Mouse (Mus musculus) cerebellum, adult (tissue): ENCODE data around the gene Tagln3.

ENCODE experiments used
- ATAC-seq: cut with Nextera tagmentation; 2 replicates; pipeline ENCODE4 v1.9.2; 2017; ENCODE audit warnings: mild to moderate bottlenecking, moderate library complexity, mixed read lengths; ENCODE audit not compliant: insufficient number of reproducible peaks, low FRiP score, low TSS enrichment

Tagln3 gene

DNA sequence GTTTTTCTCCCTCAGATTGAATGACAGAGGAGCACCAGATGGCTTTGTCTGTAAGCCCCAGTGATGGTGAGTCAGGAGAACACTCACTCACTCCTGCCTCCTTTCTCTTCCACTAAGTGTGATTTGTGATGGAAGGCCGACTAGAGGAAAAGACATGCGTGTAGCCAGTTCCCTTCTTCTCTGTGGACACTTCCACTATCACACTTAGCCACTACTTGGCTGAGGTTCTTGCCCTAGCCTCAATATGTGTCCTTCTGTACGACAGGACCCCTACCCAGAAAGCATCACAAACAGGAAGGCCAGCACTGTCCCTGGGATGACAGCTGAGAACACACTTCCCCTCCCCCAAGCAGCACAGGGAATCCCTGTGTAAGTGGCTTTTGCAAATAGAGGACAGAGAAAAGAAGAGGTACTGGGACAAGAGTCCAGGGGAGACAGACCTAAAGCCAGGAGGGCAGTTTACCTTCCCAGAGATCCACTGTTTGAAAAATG is 1.9 kb downstream of the Tagln3 start:
- ATAC-seq: 0 out of 2 replicates have a peak, but pooled peaks have one; percentile 2

DNA sequence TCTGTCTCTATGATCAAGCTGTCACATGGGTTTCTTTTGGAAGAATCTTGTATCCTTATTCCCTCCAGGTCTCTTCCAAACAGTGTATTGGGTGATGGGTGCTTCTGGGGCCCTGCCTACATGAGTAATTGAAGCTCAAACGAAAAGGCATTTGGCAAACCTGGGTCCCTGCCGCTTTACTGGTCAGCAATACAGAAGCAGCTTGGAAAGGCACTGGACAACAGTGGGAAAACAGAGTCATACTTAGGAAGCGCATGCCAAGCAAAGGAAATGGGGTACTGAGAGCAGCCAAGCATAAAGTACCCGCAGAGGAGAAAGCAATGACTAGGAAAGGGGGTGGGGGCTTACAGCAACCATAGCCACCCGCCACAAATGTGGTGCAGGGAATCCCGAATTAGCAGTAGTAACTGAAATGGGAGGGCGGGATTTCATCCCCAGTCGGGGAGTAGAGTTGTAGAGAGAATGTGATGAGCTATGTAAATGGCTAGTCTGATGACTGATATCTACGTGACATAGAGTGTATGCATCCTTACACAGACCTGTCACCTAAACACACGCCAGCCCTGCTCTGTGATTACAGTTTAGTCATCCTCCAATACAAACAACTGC is 4.3 kb downstream of the Tagln3 start:
- peak; percentile 16; the same call in 1 of the 2 replicates for ATAC-seq

DNA sequence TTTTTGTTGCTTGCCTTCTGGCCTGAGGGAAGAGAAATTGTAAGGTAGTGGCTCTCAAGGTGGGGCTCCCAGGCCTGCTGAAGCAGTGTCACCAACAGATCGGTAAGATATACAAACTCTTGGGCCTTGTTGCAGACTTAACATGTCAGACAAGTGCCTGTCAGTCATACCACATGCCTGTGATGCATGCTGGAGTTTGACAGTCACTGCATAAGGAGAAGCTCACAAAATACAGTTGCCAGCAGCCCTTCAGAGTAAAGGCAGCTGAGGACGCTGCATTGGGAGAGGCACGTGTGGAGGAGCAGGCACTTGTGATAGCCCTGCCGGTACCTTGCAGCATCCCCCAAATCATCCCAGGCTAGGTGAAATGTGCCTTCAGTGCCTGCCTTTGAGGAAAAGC is 6.1 kb downstream of the Tagln3 start:
- no peak for ATAC-seq

DNA sequence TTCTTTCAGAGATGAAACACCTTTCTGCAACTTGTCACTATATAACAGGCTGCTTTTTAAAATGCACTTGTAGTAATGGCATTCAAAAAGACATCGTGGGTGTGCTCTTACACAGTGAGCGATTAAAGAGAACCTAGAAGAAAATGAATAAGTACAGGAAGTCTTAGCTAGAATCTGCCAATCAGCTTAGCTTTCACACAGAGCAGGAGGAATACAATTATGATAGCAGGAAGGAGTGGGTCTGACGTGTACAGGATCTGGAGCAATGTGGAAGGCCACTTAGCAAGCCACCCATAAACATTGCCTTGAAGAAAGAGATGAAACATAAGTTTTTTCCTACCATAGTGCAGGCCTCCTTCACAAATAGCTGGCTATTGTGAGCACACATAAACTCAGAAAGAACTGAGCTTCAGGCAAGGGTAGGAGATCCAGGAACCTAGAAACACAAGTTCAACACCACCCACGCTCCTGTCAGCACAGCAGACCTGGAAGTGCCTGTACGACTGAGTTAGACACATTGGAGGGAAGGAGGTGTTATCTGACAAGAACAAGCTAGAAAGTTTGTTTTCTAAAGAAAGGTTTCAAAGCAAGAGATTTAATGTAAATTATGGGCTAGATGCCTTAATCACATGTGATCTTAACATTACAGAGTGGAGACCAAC is 9.8 kb downstream of the Tagln3 start:
- no peak for ATAC-seq

DNA sequence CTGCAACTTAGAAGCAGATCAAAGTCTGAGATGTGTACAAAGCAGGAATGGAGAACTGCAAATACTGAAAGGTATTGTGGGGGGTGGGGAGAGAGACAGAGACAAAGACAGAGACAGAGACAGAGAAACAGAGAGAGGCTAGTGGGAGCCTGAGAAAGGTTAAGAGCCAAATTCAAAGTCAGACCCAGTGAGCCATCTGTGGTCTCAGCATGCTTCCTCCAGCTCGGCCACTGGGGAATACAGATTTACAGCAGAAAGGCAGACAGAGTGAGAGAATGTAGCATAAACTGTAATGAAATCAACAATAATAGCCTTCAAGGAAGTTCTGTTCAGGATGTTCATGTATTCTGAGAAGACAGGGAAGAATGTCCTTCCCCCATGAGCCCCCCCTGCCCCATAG is 10.5 kb downstream of the Tagln3 start:
- ATAC-seq: 0 out of 2 replicates have a peak, but pooled peaks have one; percentile 33

DNA sequence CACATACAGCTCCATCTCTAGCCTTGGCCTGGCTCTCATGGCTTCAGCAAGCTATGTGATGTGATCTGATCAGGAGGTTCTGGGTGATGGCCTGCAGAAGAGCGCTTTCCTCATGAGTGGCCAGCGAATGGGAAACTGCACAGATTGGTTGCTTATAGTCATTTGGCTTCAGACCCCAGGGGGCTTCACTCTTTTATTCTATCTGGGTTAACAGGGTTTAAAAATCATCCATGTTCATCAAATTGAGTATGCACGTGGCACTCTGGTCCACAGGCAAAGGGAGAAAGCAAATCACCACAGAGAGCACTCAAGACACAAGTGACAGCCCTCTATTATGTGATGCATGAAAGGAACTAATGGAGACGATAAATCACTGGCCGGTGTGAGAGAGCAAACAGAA is 11.1 kb downstream of the Tagln3 start:
- ATAC-seq: no peak

DNA sequence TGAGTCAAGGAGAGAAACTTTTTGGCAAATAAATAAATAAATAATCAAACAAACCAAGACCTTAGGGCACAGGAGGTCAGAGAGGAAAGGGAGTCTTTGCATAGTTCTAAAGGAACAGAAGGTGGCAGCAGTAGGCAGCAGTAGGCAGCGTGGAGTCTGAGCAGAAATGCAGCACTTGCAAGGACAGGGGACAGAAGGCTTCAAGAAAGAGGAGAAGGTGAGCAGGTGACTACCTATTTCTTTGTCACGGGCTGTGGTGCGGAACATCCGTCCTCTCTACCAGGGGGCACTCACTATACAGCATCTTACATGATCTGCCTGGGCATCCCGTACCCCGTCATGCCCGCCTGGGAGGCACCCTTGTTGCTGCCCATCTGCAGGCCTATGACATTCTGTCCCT is 13.1 kb downstream of the Tagln3 start:
- peak; percentile 57 for ATAC-seq

DNA sequence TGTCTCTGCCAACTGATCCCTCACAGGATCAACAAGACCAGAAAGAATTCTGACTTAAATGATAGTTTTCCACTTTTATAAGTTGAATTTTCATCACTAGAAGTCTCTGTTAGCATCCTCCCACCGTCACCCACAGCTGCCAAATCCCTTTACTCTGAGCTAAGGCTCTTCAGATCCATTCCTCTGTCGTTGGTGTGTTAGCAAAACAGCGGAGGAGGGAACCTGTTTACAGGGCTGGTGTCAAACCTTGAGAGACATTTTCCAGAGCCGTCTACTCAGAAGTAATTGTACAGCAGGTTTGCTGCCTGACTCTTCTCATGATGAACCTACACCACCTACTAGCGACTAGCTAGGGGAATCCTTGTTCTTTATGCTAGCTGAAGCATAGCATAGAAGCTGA is 25.1 kb downstream of the Tagln3 start:
- no peak for ATAC-seq

DNA sequence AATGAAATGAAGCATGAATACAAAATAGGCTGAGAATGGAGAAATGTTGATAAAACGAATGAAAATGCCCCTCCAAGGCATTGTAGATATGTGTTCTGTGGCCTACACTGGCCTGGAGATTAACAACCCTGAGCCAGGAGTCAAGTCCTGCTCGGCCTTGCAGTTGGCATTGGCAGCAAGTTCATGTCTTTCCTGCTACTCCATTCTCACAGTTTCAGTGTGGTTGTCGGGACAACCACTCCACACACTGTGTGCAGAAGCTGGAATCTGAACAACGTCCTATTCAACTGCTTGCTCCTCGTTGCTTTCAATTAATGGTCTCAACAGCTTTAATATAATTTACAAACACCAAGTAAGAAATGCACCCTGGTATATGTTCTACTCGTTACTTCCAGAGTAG is 26.4 kb downstream of the Tagln3 start:
- ATAC-seq: no peak

DNA sequence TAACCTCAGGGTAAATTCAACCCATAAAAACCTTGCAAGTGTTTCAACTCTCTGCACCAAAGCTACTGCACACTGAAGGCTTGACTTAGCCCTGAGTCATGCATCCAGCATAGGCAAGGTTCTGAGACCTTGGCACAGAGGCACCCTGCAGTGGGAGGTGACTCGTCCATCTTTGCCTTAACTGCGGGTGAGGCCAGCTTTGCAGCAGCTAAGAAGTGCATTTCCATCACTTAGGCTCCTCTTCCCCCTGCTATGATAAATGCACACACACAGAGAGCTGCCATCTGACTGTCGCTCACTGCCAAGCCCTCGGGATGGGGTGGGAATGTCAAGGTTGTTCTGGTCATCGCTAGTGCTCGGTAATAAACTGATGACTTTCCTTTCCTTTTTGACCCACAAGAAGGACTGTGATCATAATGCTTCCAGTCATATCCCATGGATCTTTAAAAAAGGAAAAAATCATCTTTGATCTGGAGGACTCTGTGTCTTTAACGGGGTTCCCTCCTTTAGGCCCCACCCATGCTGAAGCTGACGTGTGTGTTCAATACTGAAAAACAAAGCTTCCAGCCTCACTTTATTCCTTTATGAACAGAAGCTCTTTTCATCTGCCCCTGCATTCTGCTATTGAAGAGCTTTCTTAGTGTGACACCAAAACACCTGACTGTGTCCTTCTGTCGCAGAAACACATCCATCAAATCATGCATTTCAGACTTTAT is 28.8 kb downstream of the Tagln3 start:
- peak; percentile 92 for ATAC-seq

DNA sequence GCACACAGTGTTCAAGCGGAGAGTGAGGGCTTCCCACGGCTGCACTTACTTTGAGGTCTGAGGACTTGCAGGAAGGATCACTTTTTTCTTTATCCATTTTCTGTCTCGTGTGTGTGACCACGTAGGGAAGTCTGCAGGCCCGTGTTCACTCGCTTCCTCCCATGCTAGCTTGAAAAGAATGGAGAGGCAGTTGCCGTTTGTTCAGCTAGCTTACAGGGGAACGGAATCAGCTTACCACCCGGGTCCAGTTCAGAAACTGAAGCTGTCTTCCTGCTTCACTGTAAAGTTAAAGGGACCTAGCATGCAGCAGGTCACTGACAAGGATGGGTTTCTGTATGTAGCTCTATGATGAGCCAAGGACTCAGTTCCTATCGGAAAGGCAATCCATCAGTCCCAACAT is 30.9 kb downstream of the Tagln3 start, which contains the start of gene Tmprss7:
TSS of gene Tmprss7 (minus strand) at position 101 of the 400 bp plus-strand sequence.
- ATAC-seq: no peak

DNA sequence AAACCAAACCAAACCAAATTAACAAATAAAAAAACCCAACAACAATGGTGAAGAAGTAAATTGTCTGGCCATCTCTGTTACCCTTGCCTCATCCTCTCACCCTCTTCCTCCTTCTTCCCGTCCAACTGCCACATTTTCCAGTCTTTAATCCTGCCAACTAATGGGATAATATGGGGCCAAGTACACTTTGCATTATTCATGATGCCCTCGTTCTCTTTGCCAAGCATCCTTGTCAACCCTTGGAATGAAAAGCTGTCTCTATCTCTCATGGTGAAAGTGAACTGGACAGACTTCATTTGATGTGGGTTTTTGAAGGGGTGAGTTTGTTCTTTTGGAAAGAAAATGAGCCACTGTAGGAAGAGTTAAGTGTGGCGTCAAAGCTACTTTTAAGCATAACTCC is 31.6 kb downstream of the Tagln3 start:
- no peak for ATAC-seq

DNA sequence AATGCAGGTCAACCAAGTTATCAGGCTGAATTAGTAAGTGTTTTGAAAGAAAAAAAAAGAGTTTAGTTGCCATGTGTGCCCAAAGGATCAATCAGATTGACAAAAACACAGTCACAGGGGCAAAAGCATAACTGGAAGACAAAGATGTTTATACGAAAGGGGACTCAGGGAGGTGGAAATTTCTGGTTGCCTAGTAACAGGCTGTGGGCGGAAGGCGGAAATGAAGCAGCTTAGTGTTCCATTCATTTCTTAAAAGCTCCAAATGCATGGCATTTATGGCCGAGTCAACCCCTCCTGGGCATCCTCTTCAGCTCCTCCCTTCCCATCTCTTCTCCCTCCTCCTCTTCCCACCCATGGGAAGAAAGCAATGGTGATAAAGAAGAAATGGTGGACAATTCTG is 34.2 kb downstream of the Tagln3 start:
- ATAC-seq: no peak

DNA sequence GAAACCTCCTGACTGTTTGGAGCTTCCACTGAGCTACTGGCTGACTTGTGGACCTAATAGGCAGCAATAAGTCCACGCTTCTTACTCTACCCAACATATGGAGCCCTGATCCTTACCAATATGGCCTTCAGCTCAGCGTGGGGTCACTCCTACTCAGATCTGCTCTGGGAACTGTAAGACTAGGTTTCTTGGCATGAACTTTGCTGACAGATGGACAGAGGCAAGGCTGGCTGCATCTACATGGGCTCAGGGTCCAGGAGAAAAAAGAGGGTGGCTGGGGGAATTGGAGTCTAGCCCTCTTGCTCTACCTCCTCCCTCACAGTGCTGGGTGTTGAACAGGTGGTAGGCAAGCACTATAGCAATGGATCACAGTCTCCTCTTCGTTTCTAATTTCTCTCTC is 37.6 kb downstream of the Tagln3 start:
- peak; percentile 91 for ATAC-seq

DNA sequence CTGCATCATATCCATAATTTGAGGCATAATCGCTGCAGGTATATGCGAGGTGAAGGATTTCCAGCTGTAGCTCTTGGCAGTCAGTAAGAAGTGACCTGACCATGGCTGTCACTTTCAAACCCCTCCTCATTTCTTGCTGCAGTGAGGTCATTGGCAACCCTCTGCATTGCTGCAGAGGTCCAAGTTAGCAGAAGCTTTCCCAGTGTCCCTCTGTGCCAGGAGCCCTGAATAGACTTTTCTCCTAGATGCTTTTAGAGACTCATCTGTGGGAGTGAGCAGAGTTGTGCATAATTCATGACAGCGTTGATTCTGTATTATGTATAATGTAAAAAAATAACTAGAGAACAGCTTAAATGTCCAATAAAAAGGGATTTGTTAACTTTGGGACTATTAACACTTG is 39.1 kb downstream of the Tagln3 start:
- ATAC-seq: no peak

DNA sequence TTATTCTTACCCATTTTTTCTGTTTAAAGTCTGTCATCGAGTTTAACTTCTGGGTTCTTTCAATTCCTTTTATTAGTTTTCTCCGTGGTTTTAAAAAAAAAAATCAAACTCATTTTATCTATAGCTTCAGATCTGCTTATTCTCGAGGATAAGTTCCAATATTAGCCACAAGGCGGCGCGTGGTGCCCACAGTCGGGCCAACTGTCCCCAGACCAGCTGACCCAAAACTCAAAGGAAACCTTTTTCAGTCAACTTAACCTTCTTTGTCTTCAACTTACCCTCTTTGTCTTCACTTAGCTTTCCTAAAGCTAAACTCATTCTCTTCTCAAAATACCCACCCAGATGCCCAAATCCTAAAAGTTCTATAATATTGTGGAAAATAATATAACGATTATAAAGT is 39.6 kb downstream of the Tagln3 start:
- no peak for ATAC-seq

DNA sequence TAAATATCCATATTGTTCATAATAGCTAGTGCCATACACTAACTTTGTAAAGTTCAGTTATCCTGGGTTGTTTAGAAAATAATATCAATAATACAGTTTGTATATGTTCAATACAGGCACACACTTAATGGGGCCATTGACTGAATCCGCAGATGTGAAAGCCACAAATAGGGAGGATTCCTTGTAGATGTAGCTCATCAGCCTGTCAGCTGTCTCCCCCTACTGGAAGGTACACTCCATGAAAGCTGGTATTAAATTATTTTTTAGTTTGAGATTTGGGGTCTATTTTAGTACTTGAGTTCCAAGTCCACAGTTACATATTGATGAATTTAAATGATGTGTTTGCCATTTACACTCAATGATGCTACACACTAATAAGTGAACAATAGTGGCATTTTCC is 47.9 kb downstream of the Tagln3 start:
- no peak for ATAC-seq

DNA sequence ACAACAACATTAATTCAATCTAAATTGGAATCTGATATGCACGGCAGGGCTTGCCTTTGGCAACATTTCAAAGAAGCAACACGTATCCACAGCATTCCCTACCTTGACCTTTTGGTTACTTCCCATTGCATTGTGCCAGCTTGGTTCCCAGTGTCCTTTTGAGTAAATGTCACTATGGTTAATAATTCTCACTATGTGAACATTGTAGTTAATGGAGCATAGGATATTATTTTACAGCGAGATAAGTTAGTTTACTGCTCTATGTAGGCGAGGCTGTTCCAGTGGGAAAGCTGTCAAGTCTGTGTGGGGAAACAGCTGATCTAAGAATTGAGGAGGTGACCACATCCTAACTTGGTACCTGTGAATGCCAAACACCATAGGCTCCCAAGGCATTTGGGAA is 54.4 kb downstream of the Tagln3 start:
- no peak for ATAC-seq

DNA sequence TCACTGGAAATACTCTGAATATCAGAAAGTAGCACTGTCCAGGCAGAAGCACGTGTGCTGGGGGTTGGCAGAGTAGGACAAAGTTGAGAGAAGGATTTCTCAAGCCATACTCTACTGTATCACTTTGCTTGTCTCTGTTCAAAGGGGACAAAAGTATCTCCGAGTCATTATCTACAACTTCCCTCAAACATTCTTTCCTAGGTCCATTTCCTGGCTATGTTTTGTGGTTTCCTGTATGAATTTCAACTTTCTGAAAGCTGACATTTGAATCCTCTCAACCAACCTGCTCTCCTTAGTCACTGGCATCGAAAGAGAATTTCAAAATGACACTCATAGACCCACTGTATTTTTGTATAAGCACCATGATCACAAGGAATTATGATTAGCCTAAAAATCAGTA is 56.2 kb downstream of the Tagln3 start:
- no peak for ATAC-seq

DNA sequence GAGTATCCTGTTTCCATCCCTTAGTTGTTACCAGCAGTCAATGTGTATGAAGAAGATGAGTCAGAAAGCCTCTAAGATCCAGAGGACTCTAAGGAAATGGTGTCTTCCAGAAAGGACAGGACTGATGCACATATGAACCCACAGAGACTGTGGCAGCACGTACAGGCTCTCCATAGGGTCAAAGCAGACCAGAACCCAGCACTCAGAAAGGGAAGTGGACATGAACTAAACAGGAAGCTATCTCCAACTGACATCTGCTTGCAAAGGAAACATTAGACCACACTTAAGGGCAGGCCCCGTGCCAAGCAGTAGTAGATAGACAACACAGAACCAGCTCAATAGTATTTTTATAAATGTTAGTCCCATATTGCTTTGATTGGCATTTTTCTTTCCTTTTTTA is 58.3 kb downstream of the Tagln3 start:
- no peak for ATAC-seq

DNA sequence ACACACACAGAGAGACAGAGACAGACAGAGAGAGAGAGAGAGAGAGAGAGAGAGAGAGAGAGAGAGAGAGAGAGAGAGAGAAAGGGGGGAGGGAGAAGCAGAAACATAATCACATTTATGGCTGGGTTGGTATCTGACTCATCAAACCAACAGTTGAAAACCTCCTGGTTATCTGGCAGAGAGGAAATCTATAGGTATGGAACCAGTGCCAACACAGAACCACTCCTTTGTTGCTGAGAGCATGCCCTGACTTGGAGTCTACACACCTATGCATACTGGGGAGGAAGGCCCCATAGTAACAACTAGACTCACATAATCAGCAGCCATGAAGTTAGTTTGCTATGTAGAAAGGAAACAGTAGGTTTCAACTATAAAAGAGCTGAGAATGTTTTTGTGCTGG is 62.0 kb downstream of the Tagln3 start:
- no peak for ATAC-seq
